Mouse (Mus musculus) heart, embryonic 13.5 days (tissue): ENCODE data around the gene Asb6. TPM values are rescaled to one million over a fixed set of nuclear protein-coding genes. Genes with fewer than 3 reads are reported as not detected.

Experiments
- ATAC-seq: fragments of 200-750 bp; cut with Nextera tagmentation; 2 replicates; pipeline ENCODE4 v1.8.0; 2017; ENCODE audit warnings: moderate TSS enrichment; ENCODE audit not compliant: insufficient number of reproducible peaks, low FRiP score, low TSS enrichment; ENCODE audit errors: extremely low read depth
- H3K27ac ChIP-seq: fragments of 300-500 bp; sonication (generic); replicated peaks from 2 replicates; pipeline ENCODE4 v1.5.1; 2015; ENCODE audit warnings: moderate library complexity, mild to moderate bottlenecking, inconsistent platforms
- H3K27me3 ChIP-seq: fragments of 300-500 bp; sonication (generic); replicated peaks from 2 replicates; pipeline ENCODE4 v1.6.1; 2015; ENCODE audit warnings: mild to moderate bottlenecking, inconsistent platforms
- H3K36me3 ChIP-seq: fragments of 300-500 bp; sonication (generic); 2 replicates; pipeline ENCODE4 v1.6.1; 2015; ENCODE audit warnings: mild to moderate bottlenecking, inconsistent platforms
- H3K4me1 ChIP-seq: fragments of 300-500 bp; sonication (generic); 2 replicates; pipeline ENCODE4 v1.6.1; 2015; ENCODE audit warnings: inconsistent platforms
- H3K4me2 ChIP-seq: fragments of 300-500 bp; sonication (generic); 2 replicates; pipeline ENCODE4 v1.6.1; 2015; ENCODE audit warnings: inconsistent platforms, mild to moderate bottlenecking, moderate library complexity
- H3K4me3 ChIP-seq: fragments of 300-500 bp; sonication (generic); 2 replicates; pipeline ENCODE4 v1.5.1; 2015; ENCODE audit warnings: moderate library complexity, mild to moderate bottlenecking, inconsistent platforms
- H3K9ac ChIP-seq: fragments of 300-500 bp; sonication (generic); 2 replicates; pipeline ENCODE4 v1.6.1; 2015; ENCODE audit warnings: inconsistent platforms, mild to moderate bottlenecking, moderate library complexity
- H3K9me3 ChIP-seq: fragments of 300-500 bp; sonication (generic); 2 replicates; pipeline ENCODE4 v1.6.1; 2016; ENCODE audit warnings: inconsistent platforms
- WGBS: fragments of 180-500 bp; shearing (Covaris S2); methylation state at CpG from one replicate; pipeline ENCODE4 v1.1.7; 2015; ENCODE audit warnings: mixed read lengths; 5-methylcytosine and 5-hydroxymethylcytosine counted together
- polyA plus RNA-seq: library from polyadenylated mRNA; unstranded; fragments of >200 nt; fragmentation: Nextera tagmentation; extraction: Ambion mirVana; gene quantifications from 2 replicates; pipeline ENCODE4 v1.2.1, GENCODE M21; 2015

Gene Asb6
- polyA plus RNA-seq, 1 experiment from 2014 or later = 20.0 TPM

DNA sequence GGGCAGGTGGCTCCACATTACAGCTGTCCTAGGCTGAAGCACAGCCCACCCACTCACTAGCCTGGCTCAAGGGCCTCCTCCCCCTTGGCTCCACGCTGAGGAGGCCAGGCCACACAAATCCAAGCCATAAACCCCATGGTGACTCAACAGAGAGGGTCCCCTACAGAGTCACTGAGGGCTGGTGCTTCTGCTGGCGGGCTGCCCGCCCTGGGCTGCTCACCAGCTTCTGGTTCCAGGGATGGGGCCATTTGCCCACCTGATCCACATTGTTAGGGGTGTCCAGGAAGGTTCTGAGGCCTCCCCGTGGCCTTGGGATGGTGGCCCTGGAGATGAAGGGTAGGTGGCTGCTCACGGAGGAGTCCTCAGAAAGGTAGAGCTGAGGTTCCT is 34.3 kb downstream of the Asb6 start:
- Histone ChIP-seq H3K9me3 (no peaks in the 10 kb centered on the region), H3K27me3 (peaks cover 37% of the 10 kb centered on the region), H3K9ac (peak overlapping the region; percentile 69), H3K4me1 (peaks cover 29% of the 10 kb centered on the region), H3K27ac (peak overlapping the region; percentile 51), H3K4me3 (no peak overlapping the region), H3K4me2 (peak overlapping the region; percentile 56), H3K36me3 (no peaks in the 10 kb centered on the region)
- 72% methylated on average over 5 of the region's 5 CpGs for WGBS
- no peak for ATAC-seq

DNA sequence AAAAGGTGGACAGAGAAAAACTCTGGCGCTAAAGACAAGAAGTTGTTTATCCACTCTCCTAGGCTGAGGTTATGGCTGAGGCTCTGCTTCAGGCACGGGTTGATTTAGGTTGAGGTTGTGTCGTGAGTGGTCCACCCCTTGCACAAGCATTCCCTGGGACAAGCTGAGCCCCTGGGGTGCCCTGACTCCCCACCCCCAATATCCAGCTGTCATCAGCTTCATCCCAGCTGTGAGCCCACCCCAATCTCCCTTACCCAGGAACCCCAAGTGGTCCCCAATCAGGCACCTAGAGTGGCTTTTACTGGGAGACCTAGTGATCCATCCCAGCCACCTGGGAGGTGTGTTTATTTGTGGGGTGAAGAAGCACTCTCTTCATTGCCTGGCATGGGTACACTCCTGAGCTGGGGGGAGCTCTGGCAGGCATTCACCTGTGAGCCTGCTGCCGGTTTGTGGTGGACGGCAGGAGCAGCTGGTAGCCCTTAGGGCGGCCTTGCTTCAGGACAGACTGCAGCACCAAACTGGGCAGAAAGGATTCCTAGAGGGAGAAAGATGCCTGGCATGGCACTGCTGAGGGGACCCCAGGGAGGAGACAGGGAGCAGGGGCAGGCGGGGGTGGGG is 34.8 kb downstream of the Asb6 start:
- 74% methylated on average over 7 of the region's 7 CpGs for WGBS

DNA sequence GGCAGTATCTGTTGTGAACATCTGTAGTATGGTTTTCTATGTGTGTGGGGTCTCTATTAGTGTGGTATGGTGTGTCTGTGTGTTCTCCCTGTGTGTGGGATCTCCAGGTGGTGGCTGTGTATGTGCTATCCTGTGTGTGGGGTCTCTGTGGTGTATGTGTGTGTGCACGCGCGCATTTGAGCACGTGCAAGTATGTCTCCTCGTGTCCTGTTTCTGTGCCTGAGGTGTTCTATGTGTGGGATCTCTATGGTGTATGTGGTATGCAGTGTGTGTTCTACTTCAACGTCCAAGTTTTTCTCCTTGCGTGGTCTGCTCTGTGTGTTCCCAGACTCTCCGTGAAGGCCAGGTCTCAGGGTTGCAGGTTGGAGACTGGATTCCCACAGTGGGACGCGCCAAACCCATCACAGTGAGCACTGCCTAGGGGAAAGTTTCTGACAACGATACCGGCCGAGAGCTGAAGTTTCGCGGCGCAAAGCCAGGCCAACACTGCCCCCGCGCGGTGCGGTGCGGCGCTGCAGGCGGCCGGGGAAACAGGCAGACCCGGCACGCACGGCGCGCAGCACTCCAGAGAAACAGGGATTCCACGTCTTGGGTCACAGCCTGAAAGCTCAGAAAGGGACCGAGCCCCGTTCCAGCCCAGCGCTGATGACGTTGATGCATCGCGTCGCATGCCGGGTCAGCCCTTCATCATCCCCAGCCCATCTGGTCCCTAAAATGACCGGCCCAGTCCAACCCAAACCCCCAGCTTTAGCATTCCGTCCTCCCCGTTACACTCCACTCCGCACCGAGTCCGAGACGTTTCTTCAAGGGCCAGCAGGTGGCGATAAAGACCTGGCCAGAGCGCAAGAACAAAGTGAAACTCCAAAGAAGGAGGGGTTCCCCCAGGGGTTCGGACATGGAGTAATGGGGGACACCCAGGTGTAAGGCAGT is 35.7 kb downstream of the Asb6 start:
- Histone ChIP-seq H3K4me2 (peak overlapping the region; percentile 70), H3K36me3 (no peaks in the 10 kb centered on the region), H3K9ac (peak overlapping the region; percentile 78), H3K4me3 (peak overlapping the region; percentile 50), H3K4me1 (peaks cover 28% of the 10 kb centered on the region), H3K27me3 (peaks cover 23% of the 10 kb centered on the region), H3K9me3 (no peaks in the 10 kb centered on the region), H3K27ac (peak overlapping the region; percentile 61)
- peak; percentile 64; the same call in 1 of the 2 replicates for ATAC-seq
- 6% methylated on average over 48 of the region's 48 CpGs for WGBS

More for the DNA sequence above, 34.8 kb downstream of the Asb6 start:
- Histone ChIP-seq H3K4me1 (peaks cover 28% of the 10 kb centered on the region), H3K9me3 (no peaks in the 10 kb centered on the region), H3K9ac (peak overlapping the region; percentile 69; the same call in 1 of the 2 replicates), H3K27ac (0 out of 2 replicates have a peak overlapping the region, but pooled peaks have one; percentile 51), H3K4me3 (peak overlapping the region; percentile 50; the same call in 1 of the 2 replicates), H3K4me2 (peak overlapping the region; percentile 70), H3K36me3 (no peaks in the 10 kb centered on the region), H3K27me3 (peaks cover 32% of the 10 kb centered on the region)
- no peak for ATAC-seq

- Histone ChIP-seq H3K9me3 (no peaks in the 10 kb centered on the region), H3K4me3 (no peak overlapping the region), H3K27me3 (no peaks in the 10 kb centered on the region), H3K27ac (no peak overlapping the region), H3K36me3 (no peaks in the 10 kb centered on the region), H3K4me2 (no peak overlapping the region), H3K4me1 (peaks cover 31% of the 10 kb centered on the region), H3K9ac (no peak overlapping the region)
- WGBS = 83% methylated on average over 7 of the region's 7 CpGs
- ATAC-seq = no peak
Measured at GRCm38 (mm10) chr2:30792061-30792460, 38.1 kb downstream of the Asb6 start.

DNA sequence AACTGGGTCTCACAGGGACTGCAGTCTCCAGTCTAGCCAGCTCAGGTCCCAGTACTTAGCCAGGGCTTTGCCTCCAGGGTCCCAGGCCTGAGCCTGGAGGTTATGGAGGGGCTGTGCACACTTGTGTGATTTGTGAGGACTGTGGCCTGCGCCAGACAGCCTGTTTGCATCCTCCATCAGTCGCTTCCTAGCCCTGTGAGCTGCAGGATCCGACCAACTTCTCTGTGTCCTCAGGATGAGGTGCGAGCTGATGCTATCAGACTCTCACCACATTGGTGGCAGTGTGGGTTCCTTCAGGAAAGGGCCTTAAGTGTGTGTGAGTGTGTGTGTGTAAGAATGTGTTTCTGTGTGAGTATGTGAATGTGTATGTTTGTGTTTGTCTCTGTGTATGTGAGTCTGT is 42.7 kb downstream of the Asb6 start:
- no peak overlapping the region for H3K4me2 ChIP-seq
- peak overlapping the region; percentile 59 for H3K9ac ChIP-seq
- H3K4me1 ChIP-seq = peaks cover 31% of the 10 kb centered on the region
- no peaks in the 10 kb centered on the region for H3K9me3 ChIP-seq
- H3K4me3 ChIP-seq = no peak overlapping the region
- no peak overlapping the region; the same call in 1 of the 2 replicates for H3K27ac ChIP-seq
- 43% methylated on average over 4 of the region's 4 CpGs for WGBS
- no peaks in the 10 kb centered on the region for H3K36me3 ChIP-seq
- ATAC-seq = no peak
- H3K27me3 ChIP-seq = no peaks in the 10 kb centered on the region

DNA sequence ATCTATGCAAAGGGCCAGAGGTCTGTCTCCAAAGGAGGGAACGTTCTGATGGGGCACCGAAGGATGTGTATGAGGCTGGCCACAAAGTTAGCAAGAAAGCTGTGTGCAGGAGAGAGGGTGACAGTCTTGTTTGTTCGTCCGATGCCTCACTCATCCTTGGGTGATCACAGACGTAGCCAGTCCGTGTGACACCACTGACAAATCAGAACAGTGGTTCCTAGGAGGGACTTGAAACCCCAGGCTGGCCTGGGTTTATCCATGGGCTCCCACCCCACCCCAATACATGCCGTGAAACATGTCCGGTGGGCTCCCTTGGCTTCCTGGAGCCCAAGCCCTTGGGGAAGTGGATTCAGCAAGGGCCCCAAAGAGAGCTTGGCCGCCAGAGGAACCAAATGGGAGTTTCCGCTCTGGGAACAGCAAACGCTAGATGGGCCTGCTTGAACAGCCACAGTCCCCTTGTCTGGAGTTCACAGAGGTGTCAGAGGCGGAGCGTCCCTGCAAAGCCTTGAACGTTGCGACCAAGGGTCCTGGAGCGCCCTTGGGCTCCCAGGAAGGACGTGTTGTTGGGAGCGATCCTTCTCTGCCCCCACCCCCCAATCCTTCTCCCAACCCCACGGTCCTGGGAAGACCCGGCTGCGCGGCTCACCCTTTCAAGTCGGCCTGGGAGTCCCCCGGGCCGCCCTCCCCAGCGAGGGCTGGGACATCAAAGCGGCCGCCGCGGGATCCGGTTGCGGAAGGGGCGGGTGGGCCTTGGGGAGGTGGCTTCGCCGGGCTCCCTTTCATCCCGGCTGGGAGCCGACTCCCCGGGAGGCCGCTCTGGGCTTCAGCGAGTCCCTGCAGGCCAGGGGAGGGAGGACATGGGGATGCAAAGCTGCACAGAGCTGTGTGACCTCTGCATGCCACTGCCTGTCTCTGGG is 45.8 kb downstream of the Asb6 start:
- Histone ChIP-seq H3K4me1 (peaks cover 40% of the 10 kb centered on the region), H3K36me3 (no peaks in the 10 kb centered on the region), H3K27ac (peak overlapping the region; percentile 89), H3K4me3 (peak overlapping the region; percentile 50), H3K9me3 (no peaks in the 10 kb centered on the region), H3K4me2 (peak overlapping the region; percentile 72), H3K9ac (peak overlapping the region; percentile 82), H3K27me3 (no peaks in the 10 kb centered on the region)
- peak; percentile 73 for ATAC-seq
- 6% methylated on average over 40 of the region's 40 CpGs for WGBS

DNA sequence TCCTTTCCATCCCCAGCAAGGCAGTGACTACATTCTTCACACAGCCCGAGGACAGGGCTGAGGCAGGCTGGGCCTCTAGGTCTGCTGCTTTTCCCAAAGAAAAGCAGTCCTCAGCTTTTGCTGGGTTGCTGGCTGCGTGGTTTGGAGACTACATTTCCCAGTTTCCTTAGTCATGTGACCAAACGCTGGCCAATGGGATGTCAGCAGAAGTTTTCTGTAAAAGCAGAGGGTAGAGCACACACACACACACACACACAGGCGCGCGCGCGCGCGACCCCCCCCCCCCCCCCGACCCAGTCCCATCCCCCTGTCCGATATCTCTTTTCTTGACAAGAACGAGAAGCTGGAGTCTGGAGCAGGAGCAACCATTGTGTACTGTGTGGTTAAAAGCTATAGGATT is 46.8 kb downstream of the Asb6 start:
- peaks cover 47% of the 10 kb centered on the region for H3K4me1 ChIP-seq
- no peaks in the 10 kb centered on the region for H3K9me3 ChIP-seq
- ATAC-seq = peak; percentile 33; the same call in 1 of the 2 replicates
- H3K4me3 ChIP-seq = peak overlapping the region; percentile 50
- peak overlapping the region; percentile 82 for H3K9ac ChIP-seq
- H3K27me3 ChIP-seq = no peaks in the 10 kb centered on the region
- peak overlapping the region; percentile 89 for H3K27ac ChIP-seq
- peak overlapping the region; percentile 72 for H3K4me2 ChIP-seq
- under 1% methylated on average over 13 of the region's 13 CpGs for WGBS
- H3K36me3 ChIP-seq = no peaks in the 10 kb centered on the region

DNA sequence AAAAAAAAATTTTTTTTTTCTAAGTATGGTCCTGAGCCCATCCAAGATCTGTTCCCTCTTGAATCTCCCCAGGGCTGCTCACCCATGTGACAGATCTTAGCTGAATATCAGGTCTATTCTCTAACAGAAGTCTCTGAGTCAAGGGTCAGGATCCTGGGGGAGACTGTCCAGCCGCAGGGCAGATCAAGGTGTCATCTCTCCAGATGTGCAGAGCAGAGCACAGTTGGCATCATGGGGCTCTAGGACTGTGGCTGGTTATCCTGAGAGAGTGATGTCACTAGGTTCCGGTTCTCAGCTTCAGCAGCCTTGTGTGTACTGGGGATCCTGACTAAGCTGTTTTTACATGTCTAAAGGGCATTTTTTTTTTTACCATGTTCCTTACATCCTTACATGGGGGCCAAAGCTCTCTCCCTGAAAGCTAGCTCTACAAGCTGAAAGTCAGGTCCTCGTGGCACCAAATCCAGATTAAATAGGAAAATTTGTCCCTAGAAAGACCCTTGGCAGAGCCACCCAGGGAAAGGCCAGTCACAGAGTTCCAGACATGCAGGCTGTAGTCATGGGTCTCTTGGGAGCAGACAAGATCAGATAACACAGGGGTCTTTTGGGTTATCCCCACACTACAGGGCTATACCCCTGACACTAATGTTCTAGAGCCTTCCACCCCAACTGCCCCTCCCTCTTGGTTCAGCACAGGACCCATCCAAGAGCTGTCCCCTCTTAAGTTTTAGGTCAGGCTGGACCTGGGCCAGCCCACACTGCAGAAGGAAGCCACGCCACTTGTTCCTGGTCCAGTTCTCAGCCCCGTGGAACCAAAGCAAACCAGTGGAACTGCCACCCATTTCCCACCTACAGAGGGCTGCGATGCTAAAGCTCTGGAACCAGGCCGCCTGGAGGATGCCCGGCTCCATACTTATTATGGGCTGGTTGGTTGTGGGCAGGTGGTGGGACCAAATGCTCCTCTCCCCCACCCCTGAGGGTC is 47.5 kb downstream of the Asb6 start:
- peak overlapping the region; percentile 72 for H3K4me2 ChIP-seq
- H3K27ac ChIP-seq = peak overlapping the region; percentile 29; the same call in 1 of the 2 replicates
- 74% methylated on average over 8 of the region's 8 CpGs for WGBS
- no peaks in the 10 kb centered on the region for H3K27me3 ChIP-seq
- peak overlapping the region; percentile 82 for H3K9ac ChIP-seq
- no peak for ATAC-seq
- H3K4me3 ChIP-seq = peak overlapping the region; percentile 50; the same call in 1 of the 2 replicates
- peaks cover 47% of the 10 kb centered on the region for H3K4me1 ChIP-seq
- no peaks in the 10 kb centered on the region for H3K36me3 ChIP-seq
- H3K9me3 ChIP-seq = no peaks in the 10 kb centered on the region

GRCm38 (mm10) chr2:30779241-30779640 is 50.9 kb downstream of the Asb6 start:
- Histone ChIP-seq H3K4me3 (no peak overlapping the region), H3K36me3 (no peaks in the 10 kb centered on the region), H3K4me2 (no peak overlapping the region), H3K27ac (peak overlapping the region; percentile 17; the same call in 1 of the 2 replicates), H3K4me1 (peaks cover 35% of the 10 kb centered on the region), H3K9ac (0 out of 2 replicates have a peak overlapping the region, but pooled peaks have one; percentile 25), H3K27me3 (no peaks in the 10 kb centered on the region), H3K9me3 (no peaks in the 10 kb centered on the region)
- no peak for ATAC-seq
- WGBS = 11% methylated on average over 5 of the region's 5 CpGs

DNA sequence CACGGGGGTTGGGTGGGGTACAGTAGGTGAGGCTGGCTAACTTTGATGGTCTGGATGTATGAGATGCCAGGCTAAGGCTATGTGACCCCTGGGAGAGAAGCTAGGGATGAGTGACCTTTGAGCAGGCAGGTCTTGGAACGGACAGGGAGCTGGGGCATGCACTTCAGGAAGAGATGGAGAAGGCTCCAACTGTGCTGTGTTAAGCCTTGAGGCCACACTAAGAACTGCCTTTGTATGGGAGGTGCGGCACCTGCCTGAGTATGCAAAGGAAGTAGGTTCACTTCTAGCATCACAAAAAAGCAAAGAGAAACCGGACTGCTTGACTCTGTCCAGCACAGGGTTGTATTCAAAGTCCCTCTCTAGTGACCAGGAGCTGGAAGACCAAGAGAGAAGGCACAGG is 51.9 kb downstream of the Asb6 start:
- Histone ChIP-seq H3K4me2 (no peak overlapping the region), H3K27ac (no peak overlapping the region), H3K9ac (no peak overlapping the region), H3K36me3 (no peaks in the 10 kb centered on the region), H3K4me3 (no peak overlapping the region), H3K4me1 (peaks cover 35% of the 10 kb centered on the region), H3K9me3 (no peaks in the 10 kb centered on the region), H3K27me3 (no peaks in the 10 kb centered on the region)
- ATAC-seq = no peak
- 75% methylated on average over 4 of the region's 4 CpGs for WGBS
